Mouse (Mus musculus): ENCODE results near the gene Mylk. TPM values are rescaled to one million over a fixed set of nuclear protein-coding genes. Genes with fewer than 3 reads are reported as not detected.

The Mylk gene
- polyA plus RNA-seq, 1 experiment: not detected

DNA sequence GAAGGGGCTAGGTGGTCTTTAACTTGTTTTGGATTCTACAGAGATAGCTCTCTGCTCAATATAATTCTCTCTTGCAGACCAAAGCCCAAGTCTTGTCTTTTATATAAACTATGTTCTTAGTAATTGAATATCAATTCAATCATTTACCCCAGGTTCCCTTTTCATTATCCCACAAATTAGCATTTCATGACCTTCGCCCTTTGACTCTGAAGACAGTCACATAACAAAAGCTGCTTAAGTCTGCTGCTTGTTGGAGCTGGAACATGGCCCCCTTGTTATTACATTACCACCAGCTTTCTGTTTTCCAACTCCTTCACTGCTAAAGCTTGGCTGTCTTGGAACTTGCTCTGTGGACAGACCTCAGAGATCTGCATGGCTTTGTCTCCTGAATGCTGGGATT lies 15.6 kb upstream of the Mylk start:
- WGBS: 98% methylated on average over 1 of the region's 1 CpGs
- H3K27ac ChIP-seq (ENCODE audit: insufficient read depth, low read depth, low read length): no peak overlapping the region
- no peak overlapping the region for H3K4me3 ChIP-seq (ENCODE audit: insufficient read depth, low read depth, low read length)
- TF ChIP-seq POLR2A (IDR thresholded peaks at IDR 0.05; ENCODE audit: insufficient read depth, low read depth, low read length): no peak
- TF ChIP-seq CTCF (IDR thresholded peaks at IDR 0.05; ENCODE audit: insufficient read depth, low read depth, low read length): no peak
- H3K4me1 ChIP-seq (ENCODE audit: control insufficient read depth, insufficient read depth, low read length): no peaks in the 10 kb centered on the region

DNA sequence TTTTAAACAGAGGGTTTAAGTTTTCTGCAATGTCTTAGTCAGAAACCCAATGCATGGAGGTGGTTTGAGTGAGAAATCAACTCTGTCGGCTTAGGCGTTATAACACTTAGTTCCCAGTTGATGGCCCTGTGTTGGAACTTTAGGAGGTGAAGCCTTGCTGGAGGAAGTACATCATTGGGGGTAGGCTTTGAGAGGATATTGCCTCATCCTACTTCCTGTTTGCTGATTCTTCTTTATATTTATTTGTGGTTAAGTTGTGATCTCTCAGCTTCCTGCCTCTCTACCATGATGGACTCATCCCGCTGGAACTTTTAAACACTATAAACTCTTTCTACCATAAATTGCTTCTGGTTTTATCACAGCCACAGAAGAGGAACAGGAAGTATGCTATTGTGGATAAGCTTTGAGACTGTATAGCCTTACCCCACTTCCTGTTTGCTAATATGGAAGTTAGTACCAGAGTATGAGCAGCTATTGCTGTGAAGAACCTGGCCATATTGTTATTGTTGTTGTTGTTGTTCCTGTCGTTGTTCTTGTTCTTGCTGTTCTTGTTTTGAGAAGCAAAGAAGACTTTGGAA lies 6.3 kb upstream of the Mylk start:
- H3K4me3 ChIP-seq (ENCODE audit: insufficient read depth, low read depth, low read length): no peak overlapping the region
- TF ChIP-seq CTCF (IDR thresholded peaks at IDR 0.05; ENCODE audit: insufficient read depth, low read depth, low read length): no peak
- TF ChIP-seq POLR2A (IDR thresholded peaks at IDR 0.05; ENCODE audit: insufficient read depth, low read depth, low read length): no peak
- WGBS: 89% methylated on average over 4 of the region's 4 CpGs
- no peak overlapping the region for H3K27ac ChIP-seq (ENCODE audit: insufficient read depth, low read depth, low read length)
- H3K4me1 ChIP-seq (ENCODE audit: control insufficient read depth, insufficient read depth, low read length): no peaks in the 10 kb centered on the region

DNA sequence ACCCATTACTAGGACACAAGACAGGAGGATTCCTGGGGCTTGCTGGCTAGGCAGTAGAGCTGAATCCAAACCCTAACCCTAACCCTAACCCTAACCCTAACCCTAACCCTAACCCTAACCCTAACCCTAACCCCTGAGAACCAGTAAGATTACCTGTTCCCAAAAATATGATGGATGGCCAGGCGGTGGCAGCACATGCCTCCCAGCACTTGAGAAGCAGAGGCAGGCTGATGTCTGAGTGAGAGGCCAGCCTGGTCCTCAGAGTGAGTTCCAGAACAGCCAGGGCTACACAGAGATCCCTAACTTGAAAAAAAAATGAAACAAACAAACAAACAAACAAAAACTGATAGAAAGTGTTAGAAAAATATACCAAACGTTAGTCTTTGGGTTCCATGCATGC lies 2.1 kb upstream of the Mylk start:
- peaks cover 7% of the 10 kb centered on the region; the same call in 1 of the 2 replicates for H3K4me1 ChIP-seq (ENCODE audit: control insufficient read depth, insufficient read depth, low read length)
- H3K4me3 ChIP-seq (ENCODE audit: insufficient read depth, low read depth, low read length): no peak overlapping the region
- TF ChIP-seq CTCF (IDR thresholded peaks at IDR 0.05; ENCODE audit: insufficient read depth, low read depth, low read length) (no peak), POLR2A (IDR thresholded peaks at IDR 0.05; ENCODE audit: insufficient read depth, low read depth, low read length) (no peak)
- no peak overlapping the region for H3K27ac ChIP-seq (ENCODE audit: insufficient read depth, low read depth, low read length)
- 56% methylated on average over 2 of the region's 2 CpGs for WGBS

DNA sequence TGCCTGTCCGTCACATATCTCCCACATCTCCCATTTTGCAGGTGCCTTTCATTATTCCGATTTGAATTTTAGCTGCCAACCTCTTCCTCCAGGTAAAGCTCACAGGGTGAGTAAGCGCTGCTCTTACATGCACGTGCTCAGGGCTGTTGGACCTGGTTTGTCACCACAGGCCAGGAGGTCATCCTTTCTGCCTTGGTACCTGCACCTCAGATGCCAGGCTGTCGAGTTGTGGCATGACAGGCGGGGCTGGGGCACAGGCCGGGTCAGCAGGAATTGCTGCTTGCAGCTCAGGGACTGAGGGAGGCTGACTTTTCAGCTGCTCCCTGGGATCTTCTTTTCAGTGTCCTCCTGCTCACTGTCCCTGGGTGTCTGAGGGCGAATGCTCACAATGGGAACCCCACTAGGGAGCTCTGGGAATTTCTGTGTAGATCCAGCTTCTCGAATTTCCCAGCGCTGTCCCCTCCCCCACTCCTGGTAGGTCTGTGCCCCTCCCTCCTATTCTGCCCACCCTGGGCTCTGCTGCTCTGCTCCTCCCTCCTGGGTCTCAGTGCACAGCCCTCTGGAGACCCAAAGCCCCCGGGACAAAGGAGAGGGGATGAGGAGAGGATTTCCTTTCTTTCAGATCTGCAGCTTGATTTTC lies 3.2 kb downstream of the Mylk start:
- H3K27ac ChIP-seq (ENCODE audit: insufficient read depth, low read depth, low read length): no peak overlapping the region
- WGBS: 46% methylated on average over 11 of the region's 11 CpGs
- no peak for TF ChIP-seq POLR2A (IDR thresholded peaks at IDR 0.05; ENCODE audit: insufficient read depth, low read depth, low read length)
- H3K4me3 ChIP-seq (ENCODE audit: insufficient read depth, low read depth, low read length): no peak overlapping the region
- peaks cover 9% of the 10 kb centered on the region; the same call in 1 of the 2 replicates for H3K4me1 ChIP-seq (ENCODE audit: control insufficient read depth, insufficient read depth, low read length)

DNA sequence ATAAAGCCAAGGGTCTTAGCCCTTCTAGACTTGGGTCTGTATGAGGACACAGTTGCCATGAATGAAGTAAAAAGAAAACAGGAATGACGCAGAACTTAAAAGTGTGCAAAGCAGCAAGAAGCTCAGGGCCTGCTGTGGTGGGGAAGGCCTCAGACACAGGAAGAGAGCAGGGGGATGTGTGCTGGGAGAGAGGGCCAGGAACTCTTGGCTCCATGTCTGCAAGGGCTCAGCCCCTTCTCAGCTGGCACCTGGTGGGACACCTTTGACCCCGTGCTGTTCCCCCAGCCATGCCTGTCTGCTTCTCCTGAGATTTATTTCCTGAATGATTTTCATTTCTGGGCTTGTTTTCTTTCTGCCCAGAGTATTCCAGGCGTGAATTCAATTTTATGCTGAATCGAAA lies 4.5 kb downstream of the Mylk start:
- H3K4me3 ChIP-seq (ENCODE audit: insufficient read depth, low read depth, low read length): no peak overlapping the region
- H3K4me1 ChIP-seq (ENCODE audit: control insufficient read depth, insufficient read depth, low read length): peaks cover 9% of the 10 kb centered on the region; the same call in 1 of the 2 replicates
- WGBS: 89% methylated on average over 4 of the region's 4 CpGs
- no peak overlapping the region for H3K27ac ChIP-seq (ENCODE audit: insufficient read depth, low read depth, low read length)
- TF ChIP-seq POLR2A (IDR thresholded peaks at IDR 0.05; ENCODE audit: insufficient read depth, low read depth, low read length) (no peak), CTCF (IDR thresholded peaks at IDR 0.05; ENCODE audit: insufficient read depth, low read depth, low read length) (no peak)

GRCm38 (mm10) chr16:34752026-34752425 lies 7.0 kb downstream of the Mylk start:
- Histone ChIP-seq H3K4me1 (ENCODE audit: control insufficient read depth, insufficient read depth, low read length) (peaks cover 2% of the 10 kb centered on the region; the same call in 1 of the 2 replicates), H3K27ac (ENCODE audit: insufficient read depth, low read depth, low read length) (no peak overlapping the region), H3K4me3 (ENCODE audit: insufficient read depth, low read depth, low read length) (no peak overlapping the region)
- no peak for TF ChIP-seq POLR2A (IDR thresholded peaks at IDR 0.05; ENCODE audit: insufficient read depth, low read depth, low read length)
- 68% methylated on average over 3 of the region's 3 CpGs for WGBS

GRCm38 (mm10) chr16:34752977-34753376 lies 8.0 kb downstream of the Mylk start:
- peaks cover 2% of the 10 kb centered on the region; the same call in 1 of the 2 replicates for H3K4me1 ChIP-seq (ENCODE audit: control insufficient read depth, insufficient read depth, low read length)
- WGBS: 95% methylated on average over 3 of the region's 3 CpGs
- no peak overlapping the region for H3K27ac ChIP-seq (ENCODE audit: insufficient read depth, low read depth, low read length)
- H3K4me3 ChIP-seq (ENCODE audit: insufficient read depth, low read depth, low read length): no peak overlapping the region
- TF ChIP-seq POLR2A (IDR thresholded peaks at IDR 0.05; ENCODE audit: insufficient read depth, low read depth, low read length): no peak

DNA sequence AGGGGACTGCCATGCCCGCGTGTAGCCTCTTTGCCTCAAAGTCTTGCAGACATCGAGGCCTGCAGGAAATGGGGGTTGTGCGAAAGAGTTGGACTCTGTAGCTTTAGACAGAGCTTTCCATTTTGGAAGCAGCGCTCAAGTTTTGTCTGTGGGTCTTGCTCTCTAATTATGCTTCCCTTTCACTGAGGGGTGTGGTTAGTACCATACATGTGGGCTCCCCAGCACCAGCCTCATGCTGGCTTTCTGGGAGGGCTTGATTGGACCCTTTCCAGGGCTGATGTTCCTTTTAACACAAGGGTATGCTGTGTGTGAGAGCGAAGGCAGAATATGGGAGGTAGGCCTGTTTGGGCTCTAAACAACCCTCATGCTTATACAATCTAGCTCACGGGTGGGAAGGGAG lies 12.0 kb downstream of the Mylk start:
- no peak for TF ChIP-seq CTCF (IDR thresholded peaks at IDR 0.05; ENCODE audit: insufficient read depth, low read depth, low read length)

GRCm38 (mm10) chr16:34758205-34758604 lies 13.2 kb downstream of the Mylk start:
- TF ChIP-seq CTCF (IDR thresholded peaks at IDR 0.05; ENCODE audit: insufficient read depth, low read depth, low read length) (no peak), POLR2A (IDR thresholded peaks at IDR 0.05; ENCODE audit: insufficient read depth, low read depth, low read length) (no peak)
- WGBS: 82% methylated on average over 5 of the region's 5 CpGs
- no peaks in the 10 kb centered on the region for H3K4me1 ChIP-seq (ENCODE audit: control insufficient read depth, insufficient read depth, low read length)
- H3K27ac ChIP-seq (ENCODE audit: insufficient read depth, low read depth, low read length): no peak overlapping the region
- H3K4me3 ChIP-seq (ENCODE audit: insufficient read depth, low read depth, low read length): no peak overlapping the region

More for the DNA sequence above, 12.0 kb downstream of the Mylk start:
- no peak overlapping the region for H3K27ac ChIP-seq (ENCODE audit: insufficient read depth, low read depth, low read length)
- WGBS: 74% methylated on average over 7 of the region's 7 CpGs
- H3K4me1 ChIP-seq (ENCODE audit: control insufficient read depth, insufficient read depth, low read length): no peaks in the 10 kb centered on the region
- no peak overlapping the region for H3K4me3 ChIP-seq (ENCODE audit: insufficient read depth, low read depth, low read length)
